Mouse (Mus musculus) neural tube, embryonic 14.5 days (tissue): ENCODE data around the gene Clpx. TPM values are rescaled to one million over a fixed set of nuclear protein-coding genes. Genes with fewer than 3 reads are reported as not detected.

ENCODE experiments used
- ATAC-seq: fragments of 200-750 bp; cut with Nextera tagmentation; 2 replicates; pipeline ENCODE4 v1.8.0; 2017; ENCODE audit warnings: low read depth, mild to moderate bottlenecking, moderate TSS enrichment, moderate library complexity
- H3K27ac ChIP-seq: fragments of 300-500 bp; sonication (generic); 2 replicates; pipeline ENCODE4 v1.5.1; 2014; ENCODE audit warnings: low read depth, mild to moderate bottlenecking, control low read depth, low read length, moderate library complexity, mixed read lengths
- H3K27me3 ChIP-seq: fragments of 300-500 bp; sonication (generic); 2 replicates; pipeline ENCODE4 v1.6.1; 2014; ENCODE audit warnings: low read length; ENCODE audit not compliant: control insufficient read depth, insufficient read depth
- H3K36me3 ChIP-seq: fragments of 300-500 bp; sonication (generic); 2 replicates; pipeline ENCODE4 v1.6.1; 2014; ENCODE audit warnings: low read length, mixed read lengths; ENCODE audit not compliant: control insufficient read depth, insufficient read depth
- H3K4me1 ChIP-seq: fragments of 300-500 bp; sonication (generic); 2 replicates; pipeline ENCODE4 v1.6.1; 2014; ENCODE audit warnings: low read length; ENCODE audit not compliant: control insufficient read depth, insufficient read depth
- H3K4me2 ChIP-seq: fragments of 300-500 bp; sonication (generic); 2 replicates; pipeline ENCODE4 v1.6.1; 2014; ENCODE audit warnings: mild to moderate bottlenecking, low read depth, low read length, control low read depth
- H3K4me3 ChIP-seq: fragments of 300-500 bp; sonication (generic); 2 replicates; pipeline ENCODE4 v1.5.1; 2014; ENCODE audit warnings: low read depth, low read length, control low read depth, mixed read lengths
- H3K9ac ChIP-seq: fragments of 300-500 bp; sonication (generic); replicated peaks from 2 replicates; pipeline ENCODE4 v1.6.1; 2014; ENCODE audit warnings: low read depth, mild to moderate bottlenecking, control low read depth, low read length, mixed read lengths
- H3K9me3 ChIP-seq: fragments of 300-500 bp; sonication (generic); 2 replicates; pipeline ENCODE4 v1.6.1; 2016; ENCODE audit warnings: low read length; ENCODE audit not compliant: control insufficient read depth
- WGBS: fragments of 180-500 bp; shearing (Covaris S2); extraction: QIAGEN DNeasy Blood & Tissue Kit; methylation state at CpG from one replicate; pipeline ENCODE4 v1.1.7; 2014; 5-methylcytosine and 5-hydroxymethylcytosine counted together
- polyA plus RNA-seq: library from polyadenylated mRNA; unstranded; fragments of >200 nt; fragmentation: Nextera tagmentation; extraction: Ambion mirVana; gene quantifications from 2 replicates; pipeline ENCODE4 v1.2.1, GENCODE M21; 2014

The Clpx gene
- polyA plus RNA-seq, 1 experiment from 2014 or later: 40.5 TPM

- H3K4me1 ChIP-seq: no peaks in the 10 kb centered on the region
- H3K27me3 ChIP-seq: no peaks in the 10 kb centered on the region
- no peaks in the 10 kb centered on the region; the same call in 1 of the 2 replicates for H3K36me3 ChIP-seq
- no peak overlapping the region for H3K9ac ChIP-seq
- no peaks in the 10 kb centered on the region for H3K9me3 ChIP-seq
- WGBS: 82% methylated on average over 5 of the region's 5 CpGs
- H3K4me2 ChIP-seq: no peak overlapping the region
- no peak overlapping the region for H3K27ac ChIP-seq
- ATAC-seq: no peak
- H3K4me3 ChIP-seq: no peak overlapping the region
These were observed 80.6 kb downstream of the Clpx start for GRCm38 (mm10) chr9:65374468-65375162.

- Histone ChIP-seq H3K36me3 (no peaks in the 10 kb centered on the region; the same call in 1 of the 2 replicates), H3K27me3 (no peaks in the 10 kb centered on the region)
- ATAC-seq: no peak
These were observed 81.3 kb downstream of the Clpx start for GRCm38 (mm10) chr9:65375163-65375934.

More at GRCm38 (mm10) chr9:65375163-65375934, 81.3 kb downstream of the Clpx start:
- Histone ChIP-seq H3K9me3 (no peaks in the 10 kb centered on the region), H3K27ac (no peak overlapping the region), H3K4me2 (no peak overlapping the region), H3K4me1 (no peaks in the 10 kb centered on the region), H3K9ac (no peak overlapping the region), H3K4me3 (no peak overlapping the region)
- 75% methylated on average over 9 of the region's 9 CpGs for WGBS

Other genes with a start within 250 kb of the Clpx start
- 15.6 and 19.4 TPM in 2 replicates for gene Igdcc4, start 192.8 kb upstream of the Clpx start, polyA plus RNA-seq
- 9.9 and 10.1 TPM in 2 replicates for gene Igdcc3, start 153.1 kb upstream of the Clpx start, polyA plus RNA-seq
- 5.3 and 6.7 TPM in 2 replicates for gene Parp16, start 98.9 kb upstream of the Clpx start, polyA plus RNA-seq
- gene Cilp, start 29.1 kb upstream of the Clpx start, polyA plus RNA-seq: 0.23 and 0.57 TPM in 2 replicates
- 12.3 and 12.5 TPM in 2 replicates for gene Pdcd7, start 51.8 kb downstream of the Clpx start, polyA plus RNA-seq
- gene Ubap1l, start 66.8 kb downstream of the Clpx start, polyA plus RNA-seq: 3.7 and 7.2 TPM in 2 replicates
- 0.31 and 0.63 TPM in 2 replicates for gene Kbtbd13, start 97.4 kb downstream of the Clpx start, polyA plus RNA-seq
- gene Rasl12, start 104.2 kb downstream of the Clpx start, polyA plus RNA-seq: 5.6 and 8.2 TPM in 2 replicates
- gene Slc51b, start 128.7 kb downstream of the Clpx start, polyA plus RNA-seq: not detected in 2 replicates
- 24.3 and 25.6 TPM in 2 replicates for gene Mtfmt, start 141.5 kb downstream of the Clpx start, polyA plus RNA-seq
- gene Spg21, start 166.7 kb downstream of the Clpx start, polyA plus RNA-seq: 122 and 131 TPM in 2 replicates
- 0.81 and 1.2 TPM in 2 replicates for gene Ankdd1a, start 225.9 kb downstream of the Clpx start, polyA plus RNA-seq